Comparison of ENCODE assay signal across 8 mouse cellular contexts in the genomic region with DNA sequence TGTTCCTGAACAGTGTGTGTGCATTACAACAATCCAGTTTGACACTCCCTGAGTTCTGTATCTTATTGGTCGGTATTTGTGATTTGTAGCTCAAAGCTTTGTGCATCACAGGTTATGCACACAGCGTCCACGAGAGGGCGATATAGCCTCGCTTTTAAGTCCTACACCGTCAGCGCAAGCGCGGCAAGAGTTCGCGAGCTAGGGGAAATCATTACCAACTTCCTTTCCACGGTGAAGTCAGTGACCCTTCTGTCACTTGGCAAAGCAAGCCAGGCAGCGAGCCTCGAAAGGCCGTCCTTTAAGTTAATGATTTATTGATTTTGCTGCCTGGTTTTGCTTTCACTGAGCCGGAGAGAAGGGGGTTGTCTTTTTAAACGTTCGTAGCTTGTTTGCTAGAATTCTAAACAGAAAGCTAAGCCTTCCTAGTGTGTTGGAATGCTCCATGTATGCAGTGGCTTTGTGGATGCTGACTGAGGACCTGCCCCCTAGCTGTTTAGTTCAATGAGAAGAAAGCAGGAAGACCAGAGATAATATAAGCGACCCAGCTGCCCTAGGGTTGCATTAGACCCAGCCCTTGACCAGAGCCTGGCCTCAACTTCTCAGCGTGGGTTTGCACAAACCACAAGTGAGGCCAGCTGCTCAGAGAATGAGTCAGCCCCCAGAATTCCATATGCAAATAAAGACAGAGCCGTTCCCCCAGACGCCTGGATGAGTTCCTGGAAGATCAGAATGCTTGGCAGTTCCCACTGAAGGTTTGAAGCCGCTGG.
DNase-seq lines count a peak whose midpoint lies in the region; ATAC-seq and TF ChIP-seq lines count a peak whose summit lies in the region.

No protein-coding gene starts in this region.

- peak; percentile 80 for DNase-seq in MEL (ENCODE audit: low read depth, low spot score)
- DNase-seq in cerebellum, adult 2 months, result peak; percentile 80 to 88
- DNase-seq in hindbrain, embryonic 10.5 days (ENCODE audit: low spot score), result peak; percentile 90
- peak; percentile 91 for DNase-seq in layer of hippocampus, adult 9-11 months
- DNase-seq in lung, postnatal 0 days (ENCODE audit: low spot score), result peak; percentile 97
- peak; percentile 81 for DNase-seq in ovary, postnatal 14 days (ENCODE audit: low spot score)
- peak; percentile 89 for DNase-seq in thymus, postnatal 14 days

- TF ChIP-seq RAD21 in MEL (IDR thresholded peaks at IDR 0.05; ENCODE audit: low read depth, low read length), result peak; percentile 78

- H3K27me3 ChIP-seq in MEL (ENCODE audit: control insufficient read depth in 1 of 2, insufficient read depth in 2 of 2, low read length in 2 of 2), result no peaks in the 10 kb centered on the region
- H3K27me3 ChIP-seq in cerebellum, adult 2 months (ENCODE audit: control insufficient read depth, insufficient read depth, low read length), result no peaks in the 10 kb centered on the region
- H3K27me3 ChIP-seq in hindbrain, embryonic 10.5 days (ENCODE audit: insufficient read depth, poor library complexity, severe bottlenecking), result no peaks in the 10 kb centered on the region
- H3K27me3 ChIP-seq in lung, postnatal 0 days (replicated peaks; ENCODE audit: insufficient read depth, low read length), result no peaks in the 10 kb centered on the region

- TF ChIP-seq CTCF in MEL (IDR thresholded peaks at IDR 0.05 in 2 of 3, conservative IDR thresholded peaks at IDR 0.05 in 1 of 3; ENCODE audit: control insufficient read depth in 1 of 3, insufficient read depth in 1 of 3, low read depth in 2 of 3, low read length in 3 of 3, poor library complexity in 1 of 3, severe bottlenecking in 1 of 3), result peak; percentile 70 to 77 (median 74)
- TF ChIP-seq CTCF in cerebellum, adult 2 months (IDR thresholded peaks at IDR 0.05; ENCODE audit: borderline replicate concordance, insufficient read depth, low read depth, low read length), result peak; percentile 96
- peak; percentile 94 for TF ChIP-seq CTCF in lung, postnatal 0 days (IDR thresholded peaks at IDR 0.05)

- H3K9me3 ChIP-seq in MEL (replicated peaks; ENCODE audit: insufficient read depth, low read length), result no peaks in the 10 kb centered on the region
- no peaks in the 10 kb centered on the region for H3K9me3 ChIP-seq in hindbrain, embryonic 10.5 days
- H3K9me3 ChIP-seq in lung, postnatal 0 days (ENCODE audit: low read length), result no peaks in the 10 kb centered on the region

- peak overlapping the region in 1 of 2 experiments; percentile 31; a peak in 2 of 4 replicates for H3K4me3 ChIP-seq in MEL (ENCODE audit: control insufficient read depth in 1 of 2, insufficient read depth in 1 of 2, low read depth in 2 of 2, low read length in 2 of 2)
- peak overlapping the region; percentile 56 for H3K4me3 ChIP-seq in cerebellum, adult 2 months (replicated peaks; ENCODE audit: insufficient read depth, low read depth, low read length)
- peak overlapping the region; percentile 35 for H3K4me3 ChIP-seq in hindbrain, embryonic 10.5 days
- peak overlapping the region; percentile 39 for H3K4me3 ChIP-seq in lung, postnatal 0 days (ENCODE audit: low read depth, low read length)

- 4% methylated on average over 23 of the region's 23 CpGs for WGBS in cerebellum, adult 2 months
- 9% methylated on average over 23 of the region's 23 CpGs for WGBS in hindbrain, embryonic 10.5 days
- 2% methylated on average over 23 of the region's 23 CpGs for WGBS in lung, postnatal 0 days

- no peak for TF ChIP-seq POLR2A in MEL (IDR thresholded peaks at IDR 0.05; ENCODE audit: control insufficient read depth in 1 of 2, insufficient read depth in 1 of 2, low read depth in 1 of 2, low read length in 2 of 2, poor library complexity in 1 of 2)
- no peak for TF ChIP-seq POLR2A in cerebellum, adult 2 months (IDR thresholded peaks at IDR 0.05; ENCODE audit: borderline replicate concordance, insufficient read depth, low read length)

- no peak overlapping the region for H3K27ac ChIP-seq in MEL (ENCODE audit: control insufficient read depth, low read depth, low read length)
- no peak overlapping the region for H3K27ac ChIP-seq in cerebellum, adult 2 months (ENCODE audit: insufficient read depth, low read length)
- H3K27ac ChIP-seq in hindbrain, embryonic 10.5 days, result peak overlapping the region; percentile 74
- H3K27ac ChIP-seq in lung, postnatal 0 days (ENCODE audit: low read length), result peak overlapping the region; percentile 92

- no peak for TF ChIP-seq EP300 in MEL (IDR thresholded peaks at IDR 0.05; ENCODE audit: low read depth in 1 of 2, low read length in 2 of 2)
- TF ChIP-seq EP300 in lung, postnatal 0 days (IDR thresholded peaks at IDR 0.05), result peak; percentile 52

- H3K4me2 ChIP-seq in lung, postnatal 0 days (replicated peaks; ENCODE audit: low read depth, low read length), result peak overlapping the region; percentile 58

- H3K79me2 ChIP-seq in MEL (ENCODE audit: control insufficient read depth, insufficient read depth, low read length, poor library complexity), result no peaks in the 10 kb centered on the region

- ATAC-seq in frontal cortex, adult (ENCODE audit: low TSS enrichment), result peak; percentile 48
- ATAC-seq in lung, postnatal 0 days, result peak; percentile 89

- no peaks in the 10 kb centered on the region for H3K36me3 ChIP-seq in MEL (ENCODE audit: control insufficient read depth in 1 of 2, insufficient read depth in 2 of 2, low read length in 2 of 2)
- H3K36me3 ChIP-seq in hindbrain, embryonic 10.5 days, result no peaks in the 10 kb centered on the region
- H3K36me3 ChIP-seq in lung, postnatal 0 days (ENCODE audit: insufficient read depth, low read length), result no peaks in the 10 kb centered on the region

- H3K4me1 ChIP-seq in MEL (ENCODE audit: control insufficient read depth in 1 of 2, insufficient read depth in 2 of 2, low read length in 2 of 2), result no peaks in the 10 kb centered on the region
- H3K4me1 ChIP-seq in cerebellum, adult 2 months (ENCODE audit: control insufficient read depth, insufficient read depth, low read length), result no peaks in the 10 kb centered on the region
- H3K4me1 ChIP-seq in hindbrain, embryonic 10.5 days (replicated peaks), result peaks cover 11% of the 10 kb centered on the region
- no peaks in the 10 kb centered on the region for H3K4me1 ChIP-seq in lung, postnatal 0 days (ENCODE audit: insufficient read depth, low read depth, low read length)

- peak overlapping the region; percentile 4; the same call in 1 of the 2 replicates for H3K9ac ChIP-seq in MEL (ENCODE audit: control insufficient read depth, low read depth, low read length, poor library complexity, severe bottlenecking)
- H3K9ac ChIP-seq in lung, postnatal 0 days (replicated peaks; ENCODE audit: low read depth), result 0 out of 2 replicates have a peak overlapping the region, but pooled peaks have one; percentile 16

TF ChIP-seq in MEL, 35 proteins besides CTCF, POLR2A, EP300 and RAD21:
- no peak for TF ChIP-seq TAL1 (IDR thresholded peaks at IDR 0.05; ENCODE audit: low read length)
- no peak for TF ChIP-seq MXI1 (IDR thresholded peaks at IDR 0.05; ENCODE audit: low read depth, low read length)
- peak; percentile 67 for TF ChIP-seq SMC3 (IDR thresholded peaks at IDR 0.05; ENCODE audit: low read depth, low read length)
- TF ChIP-seq MAX (IDR thresholded peaks at IDR 0.05; ENCODE audit: low read length), result no peak
- TF ChIP-seq ZKSCAN1 (IDR thresholded peaks at IDR 0.05; ENCODE audit: low read depth, low read length), result no peak
- TF ChIP-seq ETS1 (IDR thresholded peaks at IDR 0.05; ENCODE audit: low read depth, low read length), result no peak
- TF ChIP-seq ZC3H11A (IDR thresholded peaks at IDR 0.05; ENCODE audit: low read depth, low read length), result peak; percentile 50; the same call in 1 of the 2 replicates
- no peak for TF ChIP-seq ZNF384 (IDR thresholded peaks at IDR 0.05; ENCODE audit: low read depth, low read length)
- no peak for TF ChIP-seq MYC (IDR thresholded peaks at IDR 0.05; ENCODE audit: low read depth, low read length)
- TF ChIP-seq NRF1 (IDR thresholded peaks at IDR 0.05; ENCODE audit: insufficient read depth, low read depth, low read length, poor library complexity, severe bottlenecking), result peak; percentile 61
- TF ChIP-seq GABPA (IDR thresholded peaks at IDR 0.05; ENCODE audit: low read depth, low read length), result no peak
- TF ChIP-seq BHLHE40 (IDR thresholded peaks at IDR 0.05; ENCODE audit: borderline replicate concordance, low read depth, low read length), result no peak
- no peak for TF ChIP-seq MYB (IDR thresholded peaks at IDR 0.05; ENCODE audit: low read depth, low read length)
- no peak for TF ChIP-seq UBTF (IDR thresholded peaks at IDR 0.05; ENCODE audit: borderline replicate concordance, insufficient read depth, low read depth, low read length)
- TF ChIP-seq POLR2AphosphoS2 (IDR thresholded peaks at IDR 0.05; ENCODE audit: low read length), result no peak
TF ChIP-seq in MEL: peak in this region for 3.

Comparison
In these comparisons a context has a peak if more than half of its experiments do, and no peak if none do; other contexts are left out.
1. H3K27ac ChIP-seq: peak in hindbrain, embryonic 10.5 days (single experiment) and lung, postnatal 0 days (single experiment); none in MEL (single experiment) and cerebellum, adult 2 months (single experiment).
2. Peak in every context shown above with its lines, with median percentiles within 50 percentile points of each other: DNase-seq and CTCF ChIP-seq.